Mouse (Mus musculus) liver, adult 2 months (tissue): ENCODE measurements around the gene Fam241a. TPM values are rescaled to one million over a fixed set of nuclear protein-coding genes. Genes with fewer than 3 reads are reported as not detected.

ENCODE experiments used
- DNase-seq: peaks from one replicate; pipeline ENCODE4 v3.0.0-alpha.2; 2011; ENCODE audit warnings: low read depth, low spot score; ENCODE audit errors: extremely low read depth
- H3K27ac ChIP-seq: fragments of 200-500 bp; replicated peaks from 2 replicates; pipeline ENCODE4 v1.5.1; 2012; ENCODE audit warnings: low read depth, mild to moderate bottlenecking, control low read depth, inconsistent platforms, low read length; ENCODE audit not compliant: insufficient read depth
- H3K27me3 ChIP-seq: fragments of 200-500 bp; 2 replicates; pipeline ENCODE4 v1.6.1; 2012; ENCODE audit warnings: mild to moderate bottlenecking, moderate library complexity, low read length, inconsistent platforms; ENCODE audit not compliant: control insufficient read depth, insufficient read depth
- H3K36me3 ChIP-seq: fragments of 200-500 bp; 2 replicates; pipeline ENCODE4 v1.6.1; 2012; ENCODE audit warnings: low read length, inconsistent platforms; ENCODE audit not compliant: control insufficient read depth, insufficient read depth
- H3K4me1 ChIP-seq: fragments of 200-500 bp; 2 replicates; pipeline ENCODE4 v1.6.1; 2011; ENCODE audit warnings: low read length; ENCODE audit not compliant: control insufficient read depth, insufficient read depth
- H3K4me3 ChIP-seq: fragments of 200-500 bp; 2 replicates; pipeline ENCODE4 v1.5.1; 2011; ENCODE audit warnings: low read depth, mild to moderate bottlenecking, control low read depth, low read length, moderate library complexity; ENCODE audit not compliant: insufficient read depth
- H3K79me2 ChIP-seq: fragments of 200-500 bp; 2 replicates; pipeline ENCODE4 v1.6.1; 2012; ENCODE audit warnings: inconsistent platforms, mild to moderate bottlenecking, low read length, moderate library complexity; ENCODE audit not compliant: control insufficient read depth, insufficient read depth
- H3K9ac ChIP-seq: fragments of 200-500 bp; 2 replicates; pipeline ENCODE4 v1.6.1; 2012; ENCODE audit warnings: low read depth, mild to moderate bottlenecking, control low read depth, inconsistent platforms, low read length
- CTCF ChIP-seq: fragments of 200-500 bp; IDR thresholded peaks from 2 replicates; pipeline ENCODE4 v1.5.1; 2011; ENCODE audit warnings: low read depth, low read length, control low read depth
- POLR2A ChIP-seq: fragments of 200-500 bp; IDR thresholded peaks from 2 replicates; pipeline ENCODE4 v1.6.1; 2011; ENCODE audit warnings: low read length, control low read depth; ENCODE audit not compliant: insufficient read depth; ENCODE audit errors: extremely low read depth
- WGBS: fragments of 180-500 bp; shearing (Covaris S2); methylation state at CpG from one replicate; pipeline ENCODE4 v1.1.7; 2018; 5-methylcytosine and 5-hydroxymethylcytosine counted together
- polyA plus RNA-seq: library from polyadenylated mRNA; depleted of rRNA; stranded (reverse); fragments of >200 nt; gene quantifications from 2 replicates; pipeline ENCODE4 v1.2.3, GENCODE M21; 2012
- total RNA-seq: library from RNA; depleted of rRNA; stranded (reverse); fragments of >200 nt; gene quantifications from 2 replicates; pipeline ENCODE4 v1.2.3, GENCODE M21; 2014

The Fam241a gene
- total and polyA plus RNA-seq, 2 experiments: 1.1 to 3.2 TPM

- H3K36me3 ChIP-seq: no peaks in the 10 kb centered on the region
- H3K27ac ChIP-seq: no peak overlapping the region
- no peak overlapping the region for H3K9ac ChIP-seq
- no peak overlapping the region for H3K4me3 ChIP-seq
- H3K4me1 ChIP-seq: peaks cover 8% of the 10 kb centered on the region; the same call in 1 of the 2 replicates
- H3K27me3 ChIP-seq: no peaks in the 10 kb centered on the region
- no peaks in the 10 kb centered on the region; the same call in 1 of the 2 replicates for H3K79me2 ChIP-seq
- DNase-seq: no peak
- TF ChIP-seq POLR2A: no peak
- TF ChIP-seq CTCF: no peak
Measured at GRCm38 (mm10) chr3:127890008-127890407, 6.1 kb downstream of the Fam241a start.

DNA sequence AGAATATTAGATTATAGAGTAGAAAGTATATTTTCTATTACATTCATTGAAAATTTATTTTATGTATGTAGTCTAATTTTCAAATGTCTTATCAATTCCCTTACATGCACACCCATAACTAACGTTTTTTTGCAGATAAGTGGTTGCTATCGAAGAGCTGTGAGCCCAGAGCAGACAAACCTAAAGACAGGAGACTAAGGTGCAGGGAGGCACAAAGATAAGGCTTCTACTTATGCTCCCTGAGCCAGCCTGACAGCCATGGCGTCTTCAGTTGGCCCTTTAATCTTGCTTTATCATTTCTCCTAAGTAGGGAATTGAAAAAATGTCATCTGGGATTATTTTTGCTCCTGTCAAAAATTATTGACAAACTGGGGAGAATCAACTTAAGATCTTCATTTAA lies 6.6 kb downstream of the Fam241a start:
- 79% methylated on average over 3 of the region's 3 CpGs for WGBS
- Histone ChIP-seq H3K36me3 (no peaks in the 10 kb centered on the region), H3K27me3 (no peaks in the 10 kb centered on the region), H3K27ac (no peak overlapping the region), H3K4me1 (peaks cover 4% of the 10 kb centered on the region; the same call in 1 of the 2 replicates), H3K79me2 (no peaks in the 10 kb centered on the region; the same call in 1 of the 2 replicates), H3K9ac (no peak overlapping the region), H3K4me3 (no peak overlapping the region)
- TF ChIP-seq POLR2A: no peak
- no peak for TF ChIP-seq CTCF
- DNase-seq: no peak

GRCm38 (mm10) chr3:127881684-127882083 lies 14.4 kb downstream of the Fam241a start:
- Histone ChIP-seq H3K79me2 (no peaks in the 10 kb centered on the region; the same call in 1 of the 2 replicates), H3K27me3 (no peaks in the 10 kb centered on the region), H3K27ac (no peak overlapping the region), H3K9ac (no peak overlapping the region), H3K36me3 (no peaks in the 10 kb centered on the region), H3K4me3 (no peak overlapping the region), H3K4me1 (no peaks in the 10 kb centered on the region)
- WGBS: 82% methylated on average over 2 of the region's 2 CpGs
- DNase-seq: peak; percentile 10
- TF ChIP-seq POLR2A (no peak), CTCF (no peak)

DNA sequence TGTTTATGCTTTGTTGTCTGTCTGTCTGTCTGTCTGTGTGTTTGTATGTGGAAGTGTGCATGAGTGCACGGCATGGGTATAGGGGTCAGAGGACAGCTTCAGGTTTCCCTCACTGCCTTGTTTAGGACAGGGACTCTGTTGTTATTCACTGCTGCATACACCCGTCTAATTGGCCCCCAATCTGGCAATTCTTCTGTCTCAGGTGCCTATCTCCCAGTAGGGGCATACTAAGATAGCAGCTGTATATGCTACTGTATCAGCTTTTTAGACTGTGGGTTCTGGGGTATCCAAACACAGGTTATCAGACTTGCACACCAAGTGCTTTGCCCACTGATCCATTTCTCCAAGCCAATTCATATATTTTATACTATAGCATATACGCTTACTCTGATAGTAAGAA lies 16.2 kb downstream of the Fam241a start:
- DNase-seq: no peak
- 97% methylated on average over 3 of the region's 3 CpGs for WGBS
- TF ChIP-seq POLR2A (no peak), CTCF (no peak)
- Histone ChIP-seq H3K4me3 (no peak overlapping the region), H3K9ac (no peak overlapping the region), H3K79me2 (no peaks in the 10 kb centered on the region; the same call in 1 of the 2 replicates), H3K4me1 (no peaks in the 10 kb centered on the region), H3K27me3 (no peaks in the 10 kb centered on the region), H3K36me3 (no peaks in the 10 kb centered on the region), H3K27ac (no peak overlapping the region)

DNA sequence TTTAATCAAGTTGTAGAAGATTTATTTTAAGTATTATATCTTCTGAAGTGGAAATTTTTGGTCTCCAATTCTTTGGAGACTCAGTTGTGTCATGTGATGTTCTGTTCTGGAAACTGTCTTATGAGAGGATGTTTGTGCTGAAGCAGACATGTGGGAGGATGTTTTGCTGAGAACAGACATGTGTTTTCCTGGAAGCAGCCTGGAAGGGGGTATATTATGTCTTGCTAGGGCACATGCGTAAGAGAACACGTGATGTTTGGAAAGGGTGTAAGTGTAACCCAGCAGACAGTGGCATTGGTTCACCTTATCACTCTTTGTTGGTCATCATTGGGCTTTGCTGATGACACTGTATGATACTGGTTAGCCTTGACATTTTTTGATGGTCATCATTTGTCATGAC lies 20.6 kb downstream of the Fam241a start:
- H3K27ac ChIP-seq: no peak overlapping the region

GRCm38 (mm10) chr3:127875059-127875458 lies 21.1 kb downstream of the Fam241a start:
- H3K4me3 ChIP-seq: no peak overlapping the region
- no peak overlapping the region for H3K9ac ChIP-seq
- TF ChIP-seq POLR2A (no peak), CTCF (no peak)
- no peaks in the 10 kb centered on the region for H3K4me1 ChIP-seq
- no peaks in the 10 kb centered on the region for H3K27me3 ChIP-seq
- no peaks in the 10 kb centered on the region for H3K79me2 ChIP-seq
- no peak for DNase-seq
- peaks cover 1% of the 10 kb centered on the region; the same call in 1 of the 2 replicates for H3K36me3 ChIP-seq
- no peak overlapping the region for H3K27ac ChIP-seq
- 90% methylated on average over 7 of the region's 7 CpGs for WGBS

More for the DNA sequence above, 20.6 kb downstream of the Fam241a start:
- Histone ChIP-seq H3K79me2 (no peaks in the 10 kb centered on the region), H3K9ac (no peak overlapping the region), H3K4me1 (no peaks in the 10 kb centered on the region), H3K27me3 (no peaks in the 10 kb centered on the region), H3K4me3 (no peak overlapping the region), H3K36me3 (no peaks in the 10 kb centered on the region)
- WGBS: 85% methylated on average over 2 of the region's 2 CpGs
- no peak for TF ChIP-seq POLR2A
- no peak for TF ChIP-seq CTCF
- no peak for DNase-seq
